Mouse (Mus musculus): ENCODE measurements around the gene Lsm2. TPM values are rescaled to one million over a fixed set of nuclear protein-coding genes. Genes with fewer than 3 reads are reported as not detected.
"Not testable (repeated sequence)": the region's sequence is repeated elsewhere in the genome, so short reads cannot be mapped to it uniquely, and the experiment has no call there.

Gene Lsm2
- polyA plus RNA-seq, 1 experiment, result 579 TPM

- H3K27ac ChIP-seq (ENCODE audit: control insufficient read depth, insufficient read depth, low read depth, low read length), result peak overlapping the region; percentile 90
Measured at GRCm38 (mm10) chr17:34951636-34952377, 29.9 kb upstream of the Lsm2 start.

GRCm38 (mm10) chr17:34952378-34953040, 29.2 kb upstream of the Lsm2 start:
- peak; percentile 99 for TF ChIP-seq POLR2A (IDR thresholded peaks at IDR 0.05; ENCODE audit: control insufficient read depth, low read depth, low read length)
- no peak for TF ChIP-seq CTCF (IDR thresholded peaks at IDR 0.05; ENCODE audit: control insufficient read depth, insufficient read depth, insufficient replicate concordance, low read depth, low read length)
- H3K27ac ChIP-seq (ENCODE audit: control insufficient read depth, insufficient read depth, low read depth, low read length), result peak overlapping the region; percentile 90
- peak overlapping the region; percentile 97 for H3K4me3 ChIP-seq (ENCODE audit: control insufficient read depth, low read depth, low read length)
- peaks cover 4% of the 10 kb centered on the region; the same call in 1 of the 2 replicates for H3K4me1 ChIP-seq (ENCODE audit: control insufficient read depth, insufficient read depth, low read length)
- no peaks in the 10 kb centered on the region for H3K36me3 ChIP-seq (ENCODE audit: control insufficient read depth, insufficient read depth, low read length)
- H3K27me3 ChIP-seq (ENCODE audit: control insufficient read depth, insufficient read depth, low read length), result no peaks in the 10 kb centered on the region

More at GRCm38 (mm10) chr17:34951636-34952377, 29.9 kb upstream of the Lsm2 start:
- H3K4me3 ChIP-seq (ENCODE audit: control insufficient read depth, low read depth, low read length), result peak overlapping the region; percentile 97
- H3K36me3 ChIP-seq (ENCODE audit: control insufficient read depth, insufficient read depth, low read length), result no peaks in the 10 kb centered on the region
- no peak for TF ChIP-seq POLR2A (IDR thresholded peaks at IDR 0.05; ENCODE audit: control insufficient read depth, low read depth, low read length)
- no peak for TF ChIP-seq CTCF (IDR thresholded peaks at IDR 0.05; ENCODE audit: control insufficient read depth, insufficient read depth, insufficient replicate concordance, low read depth, low read length)
- no peaks in the 10 kb centered on the region for H3K27me3 ChIP-seq (ENCODE audit: control insufficient read depth, insufficient read depth, low read length)
- peaks cover 4% of the 10 kb centered on the region; the same call in 1 of the 2 replicates for H3K4me1 ChIP-seq (ENCODE audit: control insufficient read depth, insufficient read depth, low read length)

- no peak for TF ChIP-seq CTCF (IDR thresholded peaks at IDR 0.05; ENCODE audit: control insufficient read depth, insufficient read depth, insufficient replicate concordance, low read depth, low read length)
- TF ChIP-seq POLR2A (IDR thresholded peaks at IDR 0.05; ENCODE audit: control insufficient read depth, low read depth, low read length), result no peak
- Histone ChIP-seq H3K36me3 (ENCODE audit: control insufficient read depth, insufficient read depth, low read length) (no peaks in the 10 kb centered on the region), H3K27me3 (ENCODE audit: control insufficient read depth, insufficient read depth, low read length) (no peaks in the 10 kb centered on the region), H3K4me1 (ENCODE audit: control insufficient read depth, insufficient read depth, low read length) (peaks cover 4% of the 10 kb centered on the region; the same call in 1 of the 2 replicates), H3K4me3 (ENCODE audit: control insufficient read depth, low read depth, low read length) (no peak overlapping the region), H3K27ac (ENCODE audit: control insufficient read depth, insufficient read depth, low read depth, low read length) (0 out of 2 replicates have a peak overlapping the region, but pooled peaks have one; percentile 90)
Measured at GRCm38 (mm10) chr17:34953258-34953657, 28.4 kb upstream of the Lsm2 start.

DNA sequence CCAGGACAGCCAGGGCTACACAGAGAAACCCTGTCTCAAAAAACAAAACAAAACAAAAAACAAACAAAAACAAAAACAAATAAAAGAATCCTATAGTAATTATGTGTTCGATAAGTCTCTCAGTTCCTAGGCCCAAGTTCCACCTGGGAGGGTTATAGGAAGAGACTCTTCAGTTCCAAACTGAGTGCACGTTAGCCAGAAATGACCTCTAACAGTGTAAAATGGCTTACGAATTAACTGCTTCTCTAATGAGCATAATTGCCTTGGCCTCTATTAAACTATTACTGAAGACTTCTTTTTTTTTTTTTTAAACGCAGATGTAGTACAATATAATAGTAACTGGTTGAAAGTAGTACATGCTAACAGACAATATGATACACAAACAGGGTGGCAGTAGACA, 27.8 kb upstream of the Lsm2 start:
- H3K27ac ChIP-seq (ENCODE audit: control insufficient read depth, insufficient read depth, low read depth, low read length), result no peak overlapping the region
- peaks cover 4% of the 10 kb centered on the region; the same call in 1 of the 2 replicates for H3K4me1 ChIP-seq (ENCODE audit: control insufficient read depth, insufficient read depth, low read length)
- H3K4me3 ChIP-seq (ENCODE audit: control insufficient read depth, low read depth, low read length), result no peak overlapping the region
- no peaks in the 10 kb centered on the region for H3K36me3 ChIP-seq (ENCODE audit: control insufficient read depth, insufficient read depth, low read length)
- no peaks in the 10 kb centered on the region for H3K27me3 ChIP-seq (ENCODE audit: control insufficient read depth, insufficient read depth, low read length)
- no peak for TF ChIP-seq CTCF (IDR thresholded peaks at IDR 0.05; ENCODE audit: control insufficient read depth, insufficient read depth, insufficient replicate concordance, low read depth, low read length)
- no peak for TF ChIP-seq POLR2A (IDR thresholded peaks at IDR 0.05; ENCODE audit: control insufficient read depth, low read depth, low read length)

- Histone ChIP-seq H3K27me3 (ENCODE audit: control insufficient read depth, insufficient read depth, low read length) (no peaks in the 10 kb centered on the region), H3K4me1 (ENCODE audit: control insufficient read depth, insufficient read depth, low read length) (peaks cover 9% of the 10 kb centered on the region), H3K36me3 (ENCODE audit: control insufficient read depth, insufficient read depth, low read length) (no peaks in the 10 kb centered on the region), H3K27ac (ENCODE audit: control insufficient read depth, insufficient read depth, low read depth, low read length) (no peak overlapping the region), H3K4me3 (ENCODE audit: control insufficient read depth, low read depth, low read length) (no peak overlapping the region)
- TF ChIP-seq POLR2A (IDR thresholded peaks at IDR 0.05; ENCODE audit: control insufficient read depth, low read depth, low read length) (no peak), CTCF (IDR thresholded peaks at IDR 0.05; ENCODE audit: control insufficient read depth, insufficient read depth, insufficient replicate concordance, low read depth, low read length) (no peak)
Measured at GRCm38 (mm10) chr17:34954831-34955230, 26.8 kb upstream of the Lsm2 start.

DNA sequence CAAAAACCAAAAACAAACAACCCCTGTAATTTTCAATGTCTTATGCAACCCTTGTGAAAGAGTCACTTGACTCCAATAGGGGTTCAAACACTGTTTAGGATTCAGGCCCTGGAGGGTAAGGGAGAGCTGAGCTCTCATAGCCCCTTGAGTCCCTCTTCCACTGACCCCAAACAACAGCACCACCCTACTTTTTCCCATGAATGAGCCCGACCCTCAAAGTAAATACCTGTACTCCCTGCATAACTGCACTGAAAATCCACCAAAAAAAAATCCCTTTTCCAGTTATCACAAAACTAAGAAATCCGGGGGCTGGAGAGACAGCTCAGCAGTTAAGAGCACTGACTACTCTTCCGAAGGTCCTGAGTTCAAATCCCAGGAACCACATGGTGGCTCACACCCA, 25.8 kb upstream of the Lsm2 start:
- TF ChIP-seq CTCF (IDR thresholded peaks at IDR 0.05; ENCODE audit: control insufficient read depth, insufficient read depth, insufficient replicate concordance, low read depth, low read length) (no peak), POLR2A (IDR thresholded peaks at IDR 0.05; ENCODE audit: control insufficient read depth, low read depth, low read length) (no peak)
- Histone ChIP-seq H3K4me1 (ENCODE audit: control insufficient read depth, insufficient read depth, low read length) (peaks cover 12% of the 10 kb centered on the region), H3K27me3 (ENCODE audit: control insufficient read depth, insufficient read depth, low read length) (no peaks in the 10 kb centered on the region), H3K27ac (ENCODE audit: control insufficient read depth, insufficient read depth, low read depth, low read length) (no peak overlapping the region), H3K4me3 (ENCODE audit: control insufficient read depth, low read depth, low read length) (no peak overlapping the region), H3K36me3 (ENCODE audit: control insufficient read depth, insufficient read depth, low read length) (no peaks in the 10 kb centered on the region)

GRCm38 (mm10) chr17:34956340-34956739, 25.3 kb upstream of the Lsm2 start:
- Histone ChIP-seq H3K36me3 (ENCODE audit: control insufficient read depth, insufficient read depth, low read length) (no peaks in the 10 kb centered on the region), H3K4me3 (ENCODE audit: control insufficient read depth, low read depth, low read length) (no peak overlapping the region), H3K4me1 (ENCODE audit: control insufficient read depth, insufficient read depth, low read length) (peaks cover 12% of the 10 kb centered on the region), H3K27ac (ENCODE audit: control insufficient read depth, insufficient read depth, low read depth, low read length) (no peak overlapping the region), H3K27me3 (ENCODE audit: control insufficient read depth, insufficient read depth, low read length) (no peaks in the 10 kb centered on the region)
- no peak for TF ChIP-seq POLR2A (IDR thresholded peaks at IDR 0.05; ENCODE audit: control insufficient read depth, low read depth, low read length)
- TF ChIP-seq CTCF (IDR thresholded peaks at IDR 0.05; ENCODE audit: control insufficient read depth, insufficient read depth, insufficient replicate concordance, low read depth, low read length), result no peak

- not testable (repeated sequence) for H3K4me1 ChIP-seq (ENCODE audit: control insufficient read depth, insufficient read depth, low read length); H3K27ac ChIP-seq (ENCODE audit: control insufficient read depth, insufficient read depth, low read depth, low read length); H3K27me3 ChIP-seq (ENCODE audit: control insufficient read depth, insufficient read depth, low read length); H3K36me3 ChIP-seq (ENCODE audit: control insufficient read depth, insufficient read depth, low read length); H3K4me3 ChIP-seq (ENCODE audit: control insufficient read depth, low read depth, low read length)
Measured at GRCm38 (mm10) chr17:34957291-34957690, 24.4 kb upstream of the Lsm2 start.

DNA sequence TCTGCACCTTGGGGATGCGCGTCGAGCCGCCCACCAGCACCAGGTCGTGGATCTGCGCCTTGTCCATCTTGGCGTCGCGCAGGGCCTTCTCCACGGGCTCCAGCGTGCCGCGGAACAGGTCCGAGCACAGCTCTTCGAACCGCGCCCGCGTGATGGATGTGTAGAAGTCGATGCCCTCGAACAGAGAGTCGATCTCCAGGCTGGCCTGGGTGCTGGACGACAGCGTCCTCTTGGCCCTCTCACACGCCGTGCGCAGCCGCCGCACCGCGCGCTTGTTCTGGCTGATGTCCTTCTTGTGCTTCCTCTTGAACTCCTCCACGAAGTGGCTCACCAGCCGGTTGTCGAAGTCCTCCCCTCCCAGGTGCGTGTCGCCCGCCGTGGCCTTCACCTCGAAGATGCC, 23.7 kb upstream of the Lsm2 start:
- not testable (repeated sequence) for H3K27me3 ChIP-seq (ENCODE audit: control insufficient read depth, insufficient read depth, low read length)

GRCm38 (mm10) chr17:34958734-34959129, 22.9 kb upstream of the Lsm2 start:
- H3K4me1 ChIP-seq (ENCODE audit: control insufficient read depth, insufficient read depth, low read length); H3K36me3 ChIP-seq (ENCODE audit: control insufficient read depth, insufficient read depth, low read length); H3K27ac ChIP-seq (ENCODE audit: control insufficient read depth, insufficient read depth, low read depth, low read length); H3K27me3 ChIP-seq (ENCODE audit: control insufficient read depth, insufficient read depth, low read length): not testable (repeated sequence)
- H3K4me3 ChIP-seq (ENCODE audit: control insufficient read depth, low read depth, low read length), result peak overlapping the region; percentile 46

More for the DNA sequence above, 23.7 kb upstream of the Lsm2 start:
- H3K4me1 ChIP-seq (ENCODE audit: control insufficient read depth, insufficient read depth, low read length); H3K36me3 ChIP-seq (ENCODE audit: control insufficient read depth, insufficient read depth, low read length); H3K4me3 ChIP-seq (ENCODE audit: control insufficient read depth, low read depth, low read length); H3K27ac ChIP-seq (ENCODE audit: control insufficient read depth, insufficient read depth, low read depth, low read length): not testable (repeated sequence)

All from testis, adult 2 months (tissue).